Mouse (Mus musculus) C2C12 (cell line): ENCODE measurements around the gene Syt2.

ENCODE experiments used
- CEBPB ChIP-seq: IDR thresholded peaks from one replicate; pipeline ENCODE4 v1.6.1; 2011; ENCODE audit warnings: low read depth, mild to moderate bottlenecking, control low read depth, moderate library complexity
- CTCF ChIP-seq: IDR thresholded peaks from one replicate; pipeline ENCODE4 v1.5.1; 2011; ENCODE audit not compliant: control insufficient read depth, insufficient read depth, insufficient read length
- FOSL1 ChIP-seq: IDR thresholded peaks from one replicate; pipeline ENCODE4 v1.8.0; 2011; ENCODE audit warnings: mild to moderate bottlenecking, low read length; ENCODE audit not compliant: poor library complexity, insufficient read depth, severe bottlenecking
- MYOD1 ChIP-seq: IDR thresholded peaks from one replicate; pipeline ENCODE4 v1.6.1; 2011; ENCODE audit warnings: low read depth; ENCODE audit not compliant: control insufficient read depth, insufficient read length
- USF1 ChIP-seq: IDR thresholded peaks from one replicate; pipeline ENCODE4 v1.6.1; 2011; ENCODE audit warnings: low read depth, mild to moderate bottlenecking, control low read depth, moderate library complexity

- TF ChIP-seq CTCF (no peak), FOSL1 (no peak), USF1 (no peak), MYOD1 (no peak), CEBPB (no peak)
These were observed 138.4 kb downstream of the Syt2 start for GRCm38 (mm10) chr1:134784911-134785310.
